Mouse (Mus musculus) left cerebral cortex, adult 8-10 months (tissue): ENCODE data around the gene Snx11. TPM values are rescaled to one million over a fixed set of nuclear protein-coding genes. Genes with fewer than 3 reads are reported as not detected.

ENCODE experiments used
- DNase-seq, 2 experiments: peaks; one replicate each; pipeline ENCODE4 v3.0.0; 2022; ENCODE audit warnings: low spot score in 2 of 2
- total RNA-seq, 4 experiments: library from RNA; stranded (reverse); gene quantifications; 2 replicates each; pipeline ENCODE4 v1.2.4; 2022

Gene Snx11
- total RNA-seq, 4 experiments from 2014 or later = 38.4 to 49.2 (median 44.4) TPM

- no peak for DNase-seq
Measured at GRCm38 (mm10) chr11:96762742-96763470, 14.5 kb downstream of the Snx11 start.

GRCm38 (mm10) chr11:96761984-96762383 lies 15.4 kb downstream of the Snx11 start:
- DNase-seq = peak in 1 of 2 experiments; percentile 38

- DNase-seq = no peak
Measured at GRCm38 (mm10) chr11:96760042-96760441, 17.3 kb downstream of the Snx11 start.

- DNase-seq = no peak
Measured at GRCm38 (mm10) chr11:96758402-96758801, 19.0 kb downstream of the Snx11 start.

- no peak for DNase-seq
Measured at GRCm38 (mm10) chr11:96757421-96757820, 19.9 kb downstream of the Snx11 start.

- no peak for DNase-seq
Measured at GRCm38 (mm10) chr11:96755298-96755697, 22.1 kb downstream of the Snx11 start.

GRCm38 (mm10) chr11:96747555-96747954 lies 29.8 kb downstream of the Snx11 start:
- no peak for DNase-seq

GRCm38 (mm10) chr11:96746648-96747047 lies 30.7 kb downstream of the Snx11 start:
- DNase-seq = no peak

GRCm38 (mm10) chr11:96743891-96744290 lies 33.5 kb downstream of the Snx11 start:
- DNase-seq = no peak

- DNase-seq = no peak
Measured at GRCm38 (mm10) chr11:96743000-96743399, 34.4 kb downstream of the Snx11 start.

GRCm38 (mm10) chr11:96741995-96742394 lies 35.4 kb downstream of the Snx11 start:
- DNase-seq = peak in 1 of 2 experiments; percentile 35

GRCm38 (mm10) chr11:96740796-96741195 lies 36.6 kb downstream of the Snx11 start:
- no peak for DNase-seq

GRCm38 (mm10) chr11:96737673-96738471 lies 39.5 kb downstream of the Snx11 start:
- DNase-seq = no peak

GRCm38 (mm10) chr11:96736361-96736760 lies 41.0 kb downstream of the Snx11 start:
- DNase-seq = no peak

- DNase-seq = peak in 1 of 2 experiments; percentile 32
Measured at GRCm38 (mm10) chr11:96735908-96736307, 41.5 kb downstream of the Snx11 start.

- no peak for DNase-seq
Measured at GRCm38 (mm10) chr11:96732657-96733056, 44.7 kb downstream of the Snx11 start.

- DNase-seq = no peak
Measured at GRCm38 (mm10) chr11:96730327-96730726, 47.0 kb downstream of the Snx11 start.

- no peak for DNase-seq
Measured at GRCm38 (mm10) chr11:96729462-96729861, 47.9 kb downstream of the Snx11 start.

- no peak for DNase-seq
Measured at GRCm38 (mm10) chr11:96728577-96728976, 48.8 kb downstream of the Snx11 start.

GRCm38 (mm10) chr11:96725833-96726232 lies 51.5 kb downstream of the Snx11 start:
- no peak for DNase-seq

- no peak for DNase-seq
Measured at GRCm38 (mm10) chr11:96718609-96719008, 58.8 kb downstream of the Snx11 start.
